Mouse (Mus musculus) granulocyte monocyte progenitor cell, adult 5-6 weeks (primary cell): ENCODE data around the gene Smap2. TPM values are rescaled to one million over a fixed set of nuclear protein-coding genes. Genes with fewer than 3 reads are reported as not detected.
A peak's percentile ranks its signal among the peaks of the same experiment; 100 is the strongest.

ENCODE experiments used
- ATAC-seq: replicated peaks from 2 replicates; pipeline ENCODE4 v1.8.0; 2016; ENCODE audit warnings: mild to moderate bottlenecking, moderate TSS enrichment, inconsistent platforms; ENCODE audit not compliant: poor library complexity, severe bottlenecking
- total RNA-seq, 2 experiments: library from RNA; stranded (forward) in 1 of 2; stranded (reverse) in 1 of 2; fragments of 200-712, 200-1000 nt in 1 of 2; fragments of >200 nt in 1 of 2; fragmentation: Nextera tagmentation in 1 of 2; gene quantifications; 2 replicates each; pipeline ENCODE4 v1.2.3; 2014 to 2017

Gene Smap2
- total RNA-seq, 2 experiments from 2014 or later = 18.2 to 53.4 TPM

DNA sequence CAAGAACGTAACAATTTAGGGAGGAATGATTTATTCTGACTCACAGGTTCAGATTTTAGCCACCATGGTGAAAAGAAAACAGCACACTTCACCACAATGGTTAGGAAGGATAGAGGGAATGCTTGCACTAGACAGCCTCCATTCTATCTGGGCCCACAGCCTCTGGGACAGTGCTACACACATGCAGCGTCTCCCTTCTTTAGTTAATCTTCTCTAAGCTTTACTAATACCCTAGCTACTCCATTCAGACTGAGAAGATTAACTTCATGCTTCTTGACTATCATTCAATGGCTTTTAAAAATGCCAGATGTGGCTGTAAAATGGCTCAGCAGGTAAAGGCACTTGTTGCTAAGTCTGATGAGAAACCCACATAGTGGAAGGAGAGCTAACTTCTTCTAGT lies 24.8 kb downstream of the Smap2 start:
- ATAC-seq = no peak

DNA sequence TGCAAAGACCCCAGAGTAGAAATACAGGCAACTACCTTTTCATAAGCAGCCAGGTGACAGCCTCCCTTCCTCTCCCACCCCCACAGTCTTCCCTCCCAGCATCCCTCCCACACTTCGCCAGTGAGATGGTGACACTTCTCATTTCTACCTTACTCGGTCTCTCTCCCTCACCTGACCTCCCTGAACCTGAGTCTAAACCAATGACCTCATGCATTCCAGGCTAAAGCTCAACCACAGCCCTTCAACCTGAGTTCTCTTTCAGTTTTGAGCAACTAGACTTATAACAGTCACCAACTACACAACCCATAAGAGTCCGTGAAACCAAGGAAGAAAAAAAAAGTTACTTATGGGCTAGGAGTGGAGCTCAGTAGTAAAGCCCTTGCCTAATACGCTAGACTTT lies 29.7 kb downstream of the Smap2 start:
- ATAC-seq = no peak

DNA sequence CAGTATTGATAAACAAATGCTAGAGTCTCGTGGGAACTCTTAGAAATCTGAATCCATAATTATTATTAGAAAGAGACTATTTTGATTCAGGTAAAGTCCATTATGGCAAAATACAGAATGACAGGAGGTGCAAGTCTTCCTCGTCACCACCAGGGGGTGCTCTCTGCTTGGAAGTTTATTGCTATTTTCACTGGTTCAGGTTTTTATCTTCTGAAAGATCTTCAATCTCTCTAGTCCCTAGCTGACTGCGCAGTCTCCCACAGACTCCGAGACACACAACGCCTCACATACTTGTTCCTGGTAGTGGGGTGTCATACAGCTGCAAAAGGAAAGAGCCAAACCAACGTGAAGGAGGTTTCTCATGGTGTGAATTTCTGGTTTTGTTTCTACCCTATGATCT lies 30.6 kb downstream of the Smap2 start:
- peak; percentile 87 for ATAC-seq

DNA sequence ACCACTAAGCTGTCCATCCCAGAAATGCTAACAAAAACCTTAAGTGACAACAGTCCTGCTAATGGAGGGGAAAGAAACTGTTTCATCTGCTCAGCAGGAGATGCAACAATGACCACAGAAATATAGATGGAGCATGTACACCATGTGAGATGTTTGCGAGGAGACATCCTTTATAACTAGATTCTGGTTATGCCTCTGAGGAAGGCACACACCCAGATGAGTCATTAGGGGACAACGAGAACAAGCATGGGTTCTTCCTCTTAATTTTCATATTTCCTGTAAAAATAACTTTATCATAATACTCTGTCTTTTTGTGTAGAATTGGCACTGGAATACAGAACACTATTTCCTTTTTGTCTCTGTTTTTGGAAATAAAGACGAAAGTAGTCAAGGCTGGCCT lies 38.8 kb downstream of the Smap2 start:
- peak; percentile 48; the same call in 1 of the 2 replicates for ATAC-seq

DNA sequence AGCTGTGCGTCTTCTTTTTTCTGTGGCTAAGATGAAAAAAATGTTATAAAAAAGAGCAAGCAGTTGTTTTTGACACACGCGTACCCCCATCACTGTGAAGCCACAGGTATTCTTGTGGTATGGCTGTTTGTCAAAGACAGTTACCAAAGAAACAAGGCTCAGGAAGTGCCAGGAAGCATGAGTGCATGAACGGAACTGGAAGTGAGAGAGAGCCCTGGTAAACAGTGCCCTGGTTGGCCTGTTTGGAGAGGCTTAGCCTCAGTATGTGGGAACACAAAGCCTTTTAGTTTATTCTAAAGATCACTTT lies 41.7 kb downstream of the Smap2 start:
- ATAC-seq = peak; percentile 77

DNA sequence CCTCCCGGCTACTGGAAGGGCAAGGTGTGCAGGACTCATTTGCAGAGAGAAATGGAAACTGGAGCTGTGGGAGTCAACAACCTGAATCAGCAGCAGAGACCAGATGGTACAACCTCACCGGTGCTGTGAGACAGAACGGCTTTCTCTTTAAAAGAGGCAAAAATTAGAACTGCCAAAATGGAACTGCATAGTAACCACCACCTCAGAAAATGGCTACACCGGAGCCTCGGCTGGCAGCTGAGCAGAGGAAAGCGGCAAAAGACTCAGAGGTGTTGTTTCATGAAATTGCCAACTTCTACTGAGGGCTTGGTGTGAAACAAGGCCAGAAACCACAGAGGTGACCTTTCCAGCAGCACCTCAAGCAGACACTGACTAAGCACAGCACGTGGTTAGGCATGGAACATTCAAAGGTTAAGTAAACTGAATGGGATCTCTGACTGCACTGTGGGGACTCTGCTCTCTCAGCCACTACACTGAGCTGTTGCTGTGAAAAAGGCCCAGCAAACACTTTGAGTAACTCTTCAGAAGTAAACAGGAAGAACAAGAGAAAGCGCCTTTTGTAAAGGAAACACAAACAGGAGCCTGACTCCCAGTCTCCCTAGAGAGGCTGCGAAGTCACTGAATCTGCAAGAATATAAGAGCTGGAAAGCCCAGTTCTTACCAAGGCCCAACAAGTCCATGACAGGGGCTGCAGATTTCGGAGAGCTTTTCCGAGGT lies 42.2 kb downstream of the Smap2 start:
- ATAC-seq = peak; percentile 15; the same call in 1 of the 2 replicates

DNA sequence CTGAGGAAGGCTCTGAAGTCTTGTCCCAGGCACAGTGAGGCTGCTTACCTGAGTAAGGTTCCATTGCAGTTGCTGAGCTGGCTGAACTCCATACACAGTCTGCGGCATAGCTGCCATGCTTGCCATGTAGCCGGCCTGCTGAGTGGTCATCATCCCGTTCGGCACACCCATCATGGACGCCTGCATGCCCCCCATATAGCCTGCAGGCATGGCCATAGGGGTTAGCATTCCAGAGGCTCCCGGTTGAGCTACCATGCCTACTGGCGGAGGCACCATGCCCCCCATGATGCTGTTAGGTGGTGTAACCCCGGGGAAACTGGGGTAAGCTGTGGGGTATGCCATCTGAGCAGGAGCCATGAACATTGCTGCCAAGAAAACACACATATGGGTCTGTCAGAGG lies 45.2 kb downstream of the Smap2 start:
- no peak for ATAC-seq

DNA sequence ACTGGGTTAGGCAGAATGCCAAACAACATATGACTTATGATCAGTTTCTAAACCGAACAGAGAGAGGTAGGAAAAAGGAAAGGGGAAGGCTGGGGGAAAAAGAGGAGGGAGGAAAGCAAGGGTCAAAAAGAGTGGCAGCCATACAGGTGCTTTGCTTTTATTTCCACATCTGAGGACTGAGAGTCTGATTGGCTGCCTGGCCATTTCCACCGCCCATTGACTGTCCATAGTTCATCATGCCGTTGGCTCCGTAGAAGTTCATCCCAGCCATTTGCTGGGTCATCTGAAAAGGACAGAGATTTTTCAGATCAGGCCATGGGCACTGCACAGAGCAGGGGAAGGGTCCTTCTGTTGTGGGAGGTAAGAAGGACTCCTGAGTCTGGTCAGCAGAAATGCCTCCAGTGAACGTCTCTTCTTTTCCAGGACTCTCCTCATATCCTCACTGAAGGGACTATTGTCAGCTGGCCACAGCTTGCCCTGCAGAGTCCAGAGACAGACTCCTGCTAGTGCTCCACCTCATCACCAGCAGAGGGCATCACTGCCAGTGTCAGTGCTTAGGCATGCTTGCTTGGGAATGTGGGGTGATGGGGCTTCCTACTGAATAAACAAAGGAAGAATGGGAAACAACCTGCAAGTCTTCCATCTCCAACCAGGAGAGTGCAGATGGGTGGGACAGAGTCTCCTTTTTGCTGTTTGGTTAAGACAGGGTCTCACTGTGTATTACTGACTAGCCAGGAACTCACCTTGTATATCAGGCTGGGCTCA lies 47.5 kb downstream of the Smap2 start:
- ATAC-seq = peak; percentile 62; the same call in 1 of the 2 replicates

DNA sequence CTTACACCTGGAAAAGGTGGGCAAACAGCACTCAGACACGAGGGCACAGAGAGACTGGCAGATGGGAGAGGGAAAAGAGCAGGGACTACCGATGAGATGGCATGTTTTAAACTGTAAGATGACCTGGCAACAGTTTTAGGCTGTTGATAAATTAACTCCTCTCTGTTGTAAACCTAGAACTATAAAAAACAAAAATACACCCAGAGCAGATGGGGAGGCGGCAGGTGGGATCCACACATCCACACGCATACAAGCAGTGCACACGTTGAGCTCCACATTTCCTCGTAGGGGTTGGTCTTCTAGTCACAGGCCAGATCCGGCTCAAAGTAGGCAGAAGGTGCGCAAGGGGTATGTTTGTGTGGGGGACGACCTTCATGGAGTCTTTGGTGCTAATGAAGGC lies 48.6 kb downstream of the Smap2 start:
- no peak for ATAC-seq

DNA sequence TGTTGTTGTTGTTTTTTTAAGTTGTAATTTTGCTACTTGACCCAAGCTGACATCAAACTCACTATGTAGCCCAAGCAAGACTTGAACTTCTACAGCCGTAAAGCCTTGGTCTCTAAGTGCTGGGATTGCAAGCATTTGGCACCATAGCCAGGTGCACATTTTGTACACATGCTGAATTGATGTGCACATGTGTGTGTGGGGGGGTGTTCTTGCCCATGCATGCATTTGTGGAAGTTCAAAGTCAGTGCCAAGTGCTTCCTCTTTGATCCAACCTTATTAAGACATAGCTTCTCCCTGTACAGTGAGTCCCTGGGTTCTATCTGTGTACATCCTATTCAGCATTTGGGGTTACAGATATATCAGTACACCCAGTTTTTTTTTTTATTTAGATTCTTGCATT lies 61.5 kb downstream of the Smap2 start:
- ATAC-seq = 0 out of 2 replicates have a peak, but pooled peaks have one; percentile 21

DNA sequence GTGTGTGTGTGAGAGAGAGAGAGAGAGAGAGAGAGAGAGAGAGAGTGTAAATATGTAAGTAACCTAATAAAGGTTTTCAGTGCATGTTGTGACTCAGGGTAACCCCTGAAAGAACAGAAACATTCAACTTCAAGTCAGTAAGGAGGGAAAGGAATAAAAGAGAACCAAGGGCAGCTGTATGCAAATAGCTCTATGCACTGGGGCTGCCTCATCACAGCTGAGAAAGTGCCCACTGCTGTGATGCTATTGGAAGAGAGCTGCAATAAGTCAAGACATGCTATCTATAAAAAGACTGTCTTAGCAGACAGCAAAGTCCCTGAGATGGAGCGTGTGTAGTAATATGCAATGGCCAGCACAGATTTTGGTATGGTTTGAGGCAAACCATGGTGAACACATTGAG lies 63.4 kb downstream of the Smap2 start:
- no peak for ATAC-seq

DNA sequence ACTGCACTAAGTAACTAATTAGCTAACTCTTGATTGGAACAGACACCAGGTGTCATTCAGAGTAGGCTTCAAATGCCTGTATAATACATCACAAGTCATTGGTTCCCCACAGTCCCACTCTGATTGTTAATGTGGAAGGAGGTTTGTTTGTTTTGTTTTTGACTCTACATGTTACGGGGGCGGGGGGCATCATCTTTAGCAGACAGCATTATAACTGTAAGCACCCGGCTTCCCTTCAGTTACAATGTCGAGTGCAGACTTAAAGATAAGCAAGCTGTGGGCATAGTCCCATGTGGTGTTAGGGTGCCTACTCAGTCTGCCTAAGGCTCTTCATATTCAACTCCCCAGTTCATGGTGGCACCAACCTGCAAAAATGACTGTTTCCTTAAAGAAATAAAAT lies 64.0 kb downstream of the Smap2 start:
- ATAC-seq = no peak

DNA sequence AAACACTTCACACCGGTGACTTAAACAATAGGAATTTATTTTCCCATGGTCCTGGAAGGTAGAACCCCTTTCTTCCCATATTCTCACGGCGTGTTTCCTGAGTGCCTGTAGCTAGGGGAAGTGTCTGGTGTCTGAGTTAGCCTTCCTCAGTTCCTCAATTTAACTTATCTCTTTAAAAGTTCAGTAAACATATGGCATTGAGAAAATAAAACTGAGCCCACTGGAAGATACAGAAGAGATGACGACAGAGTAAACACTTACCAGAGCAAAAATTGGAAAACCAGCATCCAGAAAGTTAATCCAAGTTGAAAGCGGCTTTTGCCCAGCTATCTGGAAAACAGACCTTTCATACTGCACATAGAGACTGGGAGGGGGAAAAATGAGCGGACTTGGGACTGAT lies 64.9 kb downstream of the Smap2 start:
- ATAC-seq = peak; percentile 65

DNA sequence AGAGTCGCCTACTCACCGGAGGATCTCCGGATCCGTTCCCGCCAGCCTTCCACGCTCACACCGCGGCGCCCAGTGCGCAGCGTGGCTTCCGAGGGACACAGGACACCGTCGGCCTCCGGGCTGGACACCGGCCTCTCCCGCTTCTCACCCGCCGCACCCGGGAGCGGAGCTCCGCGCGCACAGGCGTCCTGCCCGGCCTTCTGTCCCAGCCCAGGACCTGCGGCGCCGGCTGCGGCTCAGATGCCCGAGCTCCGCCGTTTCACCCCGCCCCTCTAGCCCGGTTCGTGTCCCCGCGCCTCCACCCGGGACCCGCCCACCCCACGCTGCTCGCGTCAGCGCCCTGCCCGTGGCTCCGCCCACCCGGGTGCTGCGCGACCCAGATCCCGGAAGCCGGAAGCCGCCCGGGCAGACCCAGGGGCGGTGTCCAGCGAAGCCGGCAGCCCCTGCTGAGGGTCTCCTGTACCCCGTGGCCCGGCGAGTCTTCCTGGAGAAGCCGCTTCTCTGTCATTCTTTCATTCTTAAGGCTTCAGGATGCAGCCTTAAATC lies 65.5 kb downstream of the Smap2 start, which contains the start of gene Zfp69:
Gene Zfp69, minus strand, starts transcription at position 272 of the 546 bp plus-strand sequence.
- ATAC-seq = peak; percentile 89

DNA sequence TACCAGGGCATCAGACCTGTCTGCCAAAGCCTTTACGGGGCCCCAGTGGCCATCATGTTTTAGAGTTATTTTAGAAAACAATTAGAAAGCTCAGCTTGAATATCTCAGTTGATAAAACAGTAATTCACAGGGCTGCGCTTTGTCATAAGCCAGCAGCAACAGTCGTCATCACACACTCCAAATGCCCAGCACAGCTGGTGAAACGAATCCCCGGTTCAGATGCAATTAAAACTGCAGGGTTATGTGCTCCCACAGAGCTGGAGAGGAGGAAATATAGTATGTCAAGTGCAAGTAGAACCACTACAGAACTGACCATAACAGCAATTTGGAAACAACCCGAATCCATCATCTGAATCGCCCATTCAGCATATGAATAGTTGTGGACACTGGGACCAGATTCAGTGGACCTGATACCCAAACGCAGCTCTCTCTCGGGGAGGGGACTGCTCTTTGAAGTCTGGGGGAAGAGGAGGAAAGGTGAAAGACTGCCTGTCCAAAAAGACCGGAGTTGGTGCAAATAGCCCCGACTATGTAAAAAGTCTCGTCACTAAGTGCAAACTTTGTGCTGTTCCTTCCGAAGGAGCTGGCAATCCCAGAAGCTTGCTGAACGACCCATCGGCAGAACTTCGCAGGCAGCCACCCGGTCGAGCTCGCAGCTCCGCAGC lies 66.2 kb downstream of the Smap2 start:
- no peak for ATAC-seq

DNA sequence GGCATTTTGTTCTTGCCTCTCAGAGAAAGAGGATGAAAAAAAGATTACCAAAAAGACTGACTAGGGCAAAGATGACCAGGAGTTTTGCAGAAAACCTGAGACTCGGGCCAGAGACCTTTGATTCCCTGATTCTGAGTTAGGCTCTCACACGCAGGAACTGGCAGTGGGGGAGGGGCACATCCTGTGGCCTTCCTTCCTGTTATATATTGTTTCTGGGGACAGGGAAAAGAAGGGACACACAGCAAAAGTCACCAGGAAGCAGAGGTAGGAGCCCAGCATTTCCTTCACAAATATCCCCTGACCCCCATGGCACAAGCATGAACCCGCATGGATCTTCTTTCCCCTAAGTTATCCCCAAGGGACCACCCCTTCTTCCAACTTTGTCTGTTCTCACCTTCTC lies 68.1 kb downstream of the Smap2 start:
- ATAC-seq = no peak

DNA sequence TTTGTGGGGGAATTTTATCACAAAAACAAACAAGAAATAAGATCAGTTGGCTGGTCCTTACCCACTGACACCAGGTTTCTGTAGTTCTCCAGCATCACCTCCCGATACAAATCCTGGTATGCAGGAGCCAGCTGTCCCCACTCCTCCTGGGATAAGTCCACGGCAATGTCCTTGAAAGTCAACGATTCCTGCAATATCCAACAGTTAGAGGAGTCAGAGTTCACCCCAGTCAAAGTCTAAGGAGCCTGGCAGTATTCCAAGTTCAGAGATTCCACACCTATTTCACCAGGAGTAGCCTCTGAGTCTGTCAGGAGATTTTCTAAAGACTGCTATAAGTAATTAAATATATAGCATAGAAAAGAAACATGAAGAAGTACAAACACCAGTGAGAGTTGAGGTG lies 82.0 kb downstream of the Smap2 start:
- no peak for ATAC-seq

DNA sequence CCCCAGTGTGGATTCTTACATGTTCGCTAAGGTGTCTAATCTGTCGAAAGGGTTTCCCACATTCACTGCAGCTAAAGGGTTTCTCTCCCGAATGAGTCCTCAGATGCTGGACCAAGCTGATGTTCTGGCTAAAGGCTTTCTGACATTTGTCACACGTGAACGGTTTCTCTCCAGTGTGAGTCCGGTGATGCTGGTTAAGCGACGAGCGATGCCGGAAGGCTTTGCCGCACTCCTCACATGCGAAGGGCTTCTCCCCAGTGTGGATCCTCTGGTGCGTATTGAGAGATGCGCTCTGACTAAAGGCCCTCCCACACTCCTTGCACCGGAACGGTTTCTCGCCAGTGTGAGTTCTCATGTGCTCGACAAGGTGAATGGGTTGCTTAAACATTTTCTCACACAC lies 86.3 kb downstream of the Smap2 start:
- ATAC-seq = no peak

DNA sequence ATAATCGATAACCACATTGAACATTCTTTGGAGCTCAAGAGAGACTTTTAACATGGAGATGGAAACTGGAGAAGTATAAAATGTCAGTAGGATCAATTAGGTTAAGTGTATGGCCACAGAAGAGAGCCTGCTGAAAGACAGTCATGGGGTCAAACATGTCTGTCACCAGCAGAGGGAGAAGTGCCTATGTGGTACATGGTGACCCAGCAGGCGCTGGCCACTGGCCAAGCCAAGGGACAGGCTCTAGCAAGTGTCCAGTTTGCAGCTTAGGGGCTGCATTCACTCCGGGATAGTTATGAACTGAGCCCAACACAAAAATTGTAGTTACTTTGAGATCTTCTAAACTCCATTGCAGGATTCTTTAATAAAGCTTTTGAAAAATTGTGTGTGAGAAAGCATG lies 88.4 kb downstream of the Smap2 start:
- ATAC-seq = no peak

DNA sequence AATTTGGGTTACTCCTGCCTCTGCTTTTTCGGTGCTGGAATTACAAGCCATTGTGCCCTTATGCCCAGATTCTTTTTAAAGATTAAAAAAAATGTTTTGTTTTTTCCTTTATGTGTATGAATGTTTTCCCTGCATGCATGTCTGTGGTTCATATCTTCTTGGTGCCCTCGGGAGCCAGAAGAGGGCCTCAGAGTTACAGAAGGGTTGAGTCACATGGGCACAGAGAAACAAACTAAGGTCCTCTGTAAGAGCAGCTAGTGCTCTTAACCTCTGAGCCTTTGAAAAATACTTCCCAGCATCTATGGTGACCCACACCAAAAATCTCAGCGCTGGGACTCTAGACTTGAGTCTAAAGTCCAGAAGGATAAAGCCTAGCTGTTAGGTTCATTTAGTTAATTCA lies 91.7 kb downstream of the Smap2 start:
- peak; percentile 28; the same call in 1 of the 2 replicates for ATAC-seq
